Mouse (Mus musculus): ENCODE results near the gene Zc3h4. TPM values are rescaled to one million over a fixed set of nuclear protein-coding genes. Genes with fewer than 3 reads are reported as not detected.

Gene Zc3h4
- polyA plus RNA-seq, 1 experiment from 2014 or later = 12.9 TPM

- Histone ChIP-seq H3K27me3 (replicated peaks; ENCODE audit: control insufficient read depth, insufficient read depth, low read length) (no peaks in the 10 kb centered on the region), H3K4me2 (replicated peaks; ENCODE audit: low read depth) (no peak overlapping the region), H3K27ac (ENCODE audit: low read depth, low read length) (peak overlapping the region; percentile 87), H3K4me1 (replicated peaks; ENCODE audit: control insufficient read depth, insufficient read depth, low read length) (peaks cover 8% of the 10 kb centered on the region; the same call in 1 of the 2 replicates), H3K9me3 (ENCODE audit: control insufficient read depth) (no peaks in the 10 kb centered on the region), H3K4me3 (ENCODE audit: low read depth, low read length) (no peak overlapping the region), H3K9ac (ENCODE audit: low read depth, low read length) (no peak overlapping the region; the same call in 1 of the 2 replicates), H3K36me3 (ENCODE audit: control insufficient read depth, insufficient read depth) (peaks cover 30% of the 10 kb centered on the region)
- 50% methylated on average over 10 of the region's 10 CpGs for WGBS
- peak; percentile 20; the same call in 1 of the 2 replicates for ATAC-seq
- no peak for TF ChIP-seq CTCF (IDR thresholded peaks at IDR 0.05; ENCODE audit: low read depth)
Measured at GRCm38 (mm10) chr7:16366133-16366646, 34.5 kb upstream of the Zc3h4 start.

GRCm38 (mm10) chr7:16366669-16367068, 34.0 kb upstream of the Zc3h4 start:
- no peak overlapping the region for H3K4me2 ChIP-seq (replicated peaks; ENCODE audit: low read depth)
- H3K27me3 ChIP-seq (replicated peaks; ENCODE audit: control insufficient read depth, insufficient read depth, low read length) = no peaks in the 10 kb centered on the region
- no peaks in the 10 kb centered on the region for H3K9me3 ChIP-seq (ENCODE audit: control insufficient read depth)
- no peak overlapping the region for H3K4me3 ChIP-seq (ENCODE audit: low read depth, low read length)
- WGBS = 67% methylated on average over 4 of the region's 4 CpGs
- H3K36me3 ChIP-seq (ENCODE audit: control insufficient read depth, insufficient read depth) = peaks cover 25% of the 10 kb centered on the region
- H3K9ac ChIP-seq (ENCODE audit: low read depth, low read length) = no peak overlapping the region
- peaks cover 8% of the 10 kb centered on the region; the same call in 1 of the 2 replicates for H3K4me1 ChIP-seq (replicated peaks; ENCODE audit: control insufficient read depth, insufficient read depth, low read length)
- no peak for ATAC-seq
- TF ChIP-seq CTCF (IDR thresholded peaks at IDR 0.05; ENCODE audit: low read depth) = no peak
- peak overlapping the region; percentile 87 for H3K27ac ChIP-seq (ENCODE audit: low read depth, low read length)

- Histone ChIP-seq H3K4me2 (replicated peaks; ENCODE audit: low read depth) (no peak overlapping the region), H3K9ac (ENCODE audit: low read depth, low read length) (no peak overlapping the region), H3K4me3 (ENCODE audit: low read depth, low read length) (no peak overlapping the region), H3K36me3 (ENCODE audit: control insufficient read depth, insufficient read depth) (peaks cover 23% of the 10 kb centered on the region; the same call in 1 of the 2 replicates), H3K9me3 (ENCODE audit: control insufficient read depth) (no peaks in the 10 kb centered on the region), H3K4me1 (replicated peaks; ENCODE audit: control insufficient read depth, insufficient read depth, low read length) (peaks cover 8% of the 10 kb centered on the region; the same call in 1 of the 2 replicates), H3K27me3 (replicated peaks; ENCODE audit: control insufficient read depth, insufficient read depth, low read length) (no peaks in the 10 kb centered on the region), H3K27ac (ENCODE audit: low read depth, low read length) (peak overlapping the region; percentile 31; the same call in 1 of the 2 replicates)
- WGBS = 47% methylated on average over 2 of the region's 2 CpGs
- ATAC-seq = no peak
- TF ChIP-seq CTCF (IDR thresholded peaks at IDR 0.05; ENCODE audit: low read depth) = no peak
Measured at GRCm38 (mm10) chr7:16368835-16369234, 31.9 kb upstream of the Zc3h4 start.

GRCm38 (mm10) chr7:16370596-16370995, 30.1 kb upstream of the Zc3h4 start:
- Histone ChIP-seq H3K36me3 (ENCODE audit: control insufficient read depth, insufficient read depth) (peaks cover 24% of the 10 kb centered on the region), H3K27me3 (replicated peaks; ENCODE audit: control insufficient read depth, insufficient read depth, low read length) (no peaks in the 10 kb centered on the region)
- no peak for TF ChIP-seq CTCF (IDR thresholded peaks at IDR 0.05; ENCODE audit: low read depth)

DNA sequence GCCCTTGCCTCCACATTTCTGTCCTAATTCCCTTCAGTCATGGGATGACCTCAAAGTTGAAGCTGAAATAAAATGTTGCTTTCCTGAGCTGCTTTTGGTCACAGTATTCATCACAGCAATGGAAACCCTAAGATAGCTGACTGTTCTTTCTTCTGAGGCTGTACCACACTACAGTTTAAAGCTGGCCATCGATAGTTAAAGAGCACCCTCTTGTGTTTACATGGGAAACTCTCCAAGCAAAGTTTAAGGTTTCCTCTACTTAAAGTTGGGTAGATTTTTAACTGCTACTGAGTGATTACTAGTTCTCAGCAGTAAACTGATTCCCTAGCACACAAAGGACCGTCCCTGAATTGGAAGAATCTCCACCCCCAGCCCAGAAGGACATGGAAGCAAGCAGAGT, 27.0 kb upstream of the Zc3h4 start:
- TF ChIP-seq CTCF (IDR thresholded peaks at IDR 0.05; ENCODE audit: low read depth) = peak; percentile 77
- no peak overlapping the region for H3K27ac ChIP-seq (ENCODE audit: low read depth, low read length)
- H3K9ac ChIP-seq (ENCODE audit: low read depth, low read length) = no peak overlapping the region
- no peaks in the 10 kb centered on the region for H3K27me3 ChIP-seq (replicated peaks; ENCODE audit: control insufficient read depth, insufficient read depth, low read length)
- H3K9me3 ChIP-seq (ENCODE audit: control insufficient read depth) = no peaks in the 10 kb centered on the region
- 0 out of 2 replicates have a peak, but pooled peaks cover 3% of the 10 kb centered on the region for H3K4me1 ChIP-seq (replicated peaks; ENCODE audit: control insufficient read depth, insufficient read depth, low read length)
- H3K36me3 ChIP-seq (ENCODE audit: control insufficient read depth, insufficient read depth) = peaks cover 36% of the 10 kb centered on the region
- WGBS = 27% methylated on average over 2 of the region's 2 CpGs
- H3K4me3 ChIP-seq (ENCODE audit: low read depth, low read length) = no peak overlapping the region
- no peak overlapping the region for H3K4me2 ChIP-seq (replicated peaks; ENCODE audit: low read depth)
- peak; percentile 29; the same call in 1 of the 2 replicates for ATAC-seq

More at GRCm38 (mm10) chr7:16370596-16370995, 30.1 kb upstream of the Zc3h4 start:
- Histone ChIP-seq H3K9ac (ENCODE audit: low read depth, low read length) (no peak overlapping the region), H3K27ac (ENCODE audit: low read depth, low read length) (peak overlapping the region; percentile 35; the same call in 1 of the 2 replicates), H3K4me2 (replicated peaks; ENCODE audit: low read depth) (no peak overlapping the region), H3K4me1 (replicated peaks; ENCODE audit: control insufficient read depth, insufficient read depth, low read length) (0 out of 2 replicates have a peak, but pooled peaks cover 3% of the 10 kb centered on the region), H3K9me3 (ENCODE audit: control insufficient read depth) (no peaks in the 10 kb centered on the region), H3K4me3 (ENCODE audit: low read depth, low read length) (no peak overlapping the region)
- WGBS = 57% methylated on average over 2 of the region's 2 CpGs
- ATAC-seq = no peak

- no peak overlapping the region for H3K27ac ChIP-seq (ENCODE audit: low read depth, low read length)
- H3K4me3 ChIP-seq (ENCODE audit: low read depth, low read length) = no peak overlapping the region
- 62% methylated on average over 5 of the region's 5 CpGs for WGBS
- no peaks in the 10 kb centered on the region for H3K9me3 ChIP-seq (ENCODE audit: control insufficient read depth)
- H3K36me3 ChIP-seq (ENCODE audit: control insufficient read depth, insufficient read depth) = peaks cover 33% of the 10 kb centered on the region
- no peaks in the 10 kb centered on the region for H3K27me3 ChIP-seq (replicated peaks; ENCODE audit: control insufficient read depth, insufficient read depth, low read length)
- no peak overlapping the region for H3K4me2 ChIP-seq (replicated peaks; ENCODE audit: low read depth)
- no peak for TF ChIP-seq CTCF (IDR thresholded peaks at IDR 0.05; ENCODE audit: low read depth)
- H3K4me1 ChIP-seq (replicated peaks; ENCODE audit: control insufficient read depth, insufficient read depth, low read length) = 0 out of 2 replicates have a peak, but pooled peaks cover 3% of the 10 kb centered on the region
- H3K9ac ChIP-seq (ENCODE audit: low read depth, low read length) = no peak overlapping the region
- no peak for ATAC-seq
Measured at GRCm38 (mm10) chr7:16374989-16375388, 25.7 kb upstream of the Zc3h4 start.
